Mouse (Mus musculus) heart, embryonic 16.5 days (tissue): ENCODE results near the gene Mipol1. TPM values are rescaled to one million over a fixed set of nuclear protein-coding genes. Genes with fewer than 3 reads are reported as not detected.

Experiments
- ATAC-seq: fragments of 200-750 bp; cut with Nextera tagmentation; replicated peaks from 2 replicates; pipeline ENCODE4 v1.8.0; 2017; ENCODE audit warnings: moderate number of reproducible peaks; ENCODE audit not compliant: insufficient read depth, low FRiP score; ENCODE audit errors: extremely low read depth
- H3K27ac ChIP-seq: fragments of 300-500 bp; sonication (generic); 2 replicates; pipeline ENCODE4 v1.5.1; 2014; ENCODE audit warnings: mild to moderate bottlenecking, low read length, control low read depth, moderate library complexity
- H3K27me3 ChIP-seq: fragments of 300-500 bp; sonication (generic); 2 replicates; pipeline ENCODE4 v1.6.1; 2014; ENCODE audit warnings: low read length, mixed read lengths; ENCODE audit not compliant: control insufficient read depth, insufficient read depth
- H3K36me3 ChIP-seq: fragments of 300-500 bp; sonication (generic); 2 replicates; pipeline ENCODE4 v1.6.1; 2014; ENCODE audit not compliant: control insufficient read depth, insufficient read depth
- H3K4me1 ChIP-seq: fragments of 300-500 bp; sonication (generic); 2 replicates; pipeline ENCODE4 v1.6.1; 2014; ENCODE audit warnings: low read length, mixed read lengths; ENCODE audit not compliant: control insufficient read depth, insufficient read depth
- H3K4me2 ChIP-seq: fragments of 300-500 bp; sonication (generic); 2 replicates; pipeline ENCODE4 v1.6.1; 2014; ENCODE audit warnings: low read depth, mild to moderate bottlenecking, control low read depth, low read length
- H3K4me3 ChIP-seq: fragments of 300-500 bp; sonication (generic); 2 replicates; pipeline ENCODE4 v1.5.1; 2014; ENCODE audit warnings: mild to moderate bottlenecking, control low read depth, low read length
- H3K9ac ChIP-seq: fragments of 300-500 bp; sonication (generic); 2 replicates; pipeline ENCODE4 v1.6.1; 2014; ENCODE audit warnings: low read length, control low read depth
- H3K9me3 ChIP-seq: fragments of 300-500 bp; sonication (generic); replicated peaks from 2 replicates; pipeline ENCODE4 v1.6.1; 2016; ENCODE audit warnings: low read length; ENCODE audit not compliant: control insufficient read depth
- WGBS: fragments of 180-500 bp; shearing (Covaris S2); extraction: QIAGEN DNeasy Blood & Tissue Kit; methylation state at CpG from one replicate; pipeline ENCODE4 v1.1.7; 2014; 5-methylcytosine and 5-hydroxymethylcytosine counted together
- polyA plus RNA-seq: library from polyadenylated mRNA; unstranded; fragments of >200 nt; fragmentation: Nextera tagmentation; extraction: Ambion mirVana; gene quantifications from 2 replicates; pipeline ENCODE4 v1.2.1, GENCODE M21; 2015

Gene Mipol1
- polyA plus RNA-seq, 1 experiment from 2014 or later, result 8.0 TPM

GRCm38 (mm10) chr12:57227776-57228175, 2.5 kb upstream of the Mipol1 start:
- no peaks in the 10 kb centered on the region for H3K36me3 ChIP-seq
- H3K9ac ChIP-seq, result no peak overlapping the region
- H3K27ac ChIP-seq, result no peak overlapping the region
- no peak for ATAC-seq
- H3K27me3 ChIP-seq, result no peaks in the 10 kb centered on the region
- WGBS, result 83% methylated on average over 4 of the region's 8 CpGs
- H3K9me3 ChIP-seq, result no peaks in the 10 kb centered on the region
- H3K4me1 ChIP-seq, result peaks cover 8% of the 10 kb centered on the region
- no peak overlapping the region for H3K4me2 ChIP-seq
- H3K4me3 ChIP-seq, result no peak overlapping the region

- peaks cover 8% of the 10 kb centered on the region for H3K4me1 ChIP-seq
- no peaks in the 10 kb centered on the region for H3K9me3 ChIP-seq
- H3K36me3 ChIP-seq, result no peaks in the 10 kb centered on the region
- peak; percentile 2; the same call in 1 of the 2 replicates for ATAC-seq
- H3K9ac ChIP-seq, result peak overlapping the region; percentile 75
- WGBS, result 20% methylated on average over 4 of the region's 4 CpGs
- peak overlapping the region; percentile 60 for H3K4me2 ChIP-seq
- H3K4me3 ChIP-seq, result peak overlapping the region; percentile 65
- no peaks in the 10 kb centered on the region for H3K27me3 ChIP-seq
- peak overlapping the region; percentile 86 for H3K27ac ChIP-seq
Measured at GRCm38 (mm10) chr12:57229703-57230102, 524 bp upstream of the Mipol1 start.

- Histone ChIP-seq H3K4me3 (peak overlapping the region; percentile 65), H3K4me2 (peak overlapping the region; percentile 60), H3K4me1 (peaks cover 8% of the 10 kb centered on the region), H3K9me3 (no peaks in the 10 kb centered on the region), H3K9ac (peak overlapping the region; percentile 13), H3K36me3 (no peaks in the 10 kb centered on the region), H3K27ac (no peak overlapping the region), H3K27me3 (no peaks in the 10 kb centered on the region)
- 63% methylated on average over 14 of the region's 14 CpGs for WGBS
- no peak for ATAC-seq
Measured at GRCm38 (mm10) chr12:57231085-57231875, 1.1 kb downstream of the Mipol1 start.

GRCm38 (mm10) chr12:57233386-57233785, 3.2 kb downstream of the Mipol1 start:
- Histone ChIP-seq H3K27me3 (no peaks in the 10 kb centered on the region), H3K4me1 (peaks cover 8% of the 10 kb centered on the region), H3K9ac (no peak overlapping the region), H3K27ac (no peak overlapping the region), H3K4me3 (no peak overlapping the region), H3K36me3 (peaks cover 3% of the 10 kb centered on the region), H3K9me3 (no peaks in the 10 kb centered on the region), H3K4me2 (no peak overlapping the region)
- no peak for ATAC-seq
- 81% methylated on average over 5 of the region's 5 CpGs for WGBS

- Histone ChIP-seq H3K9me3 (no peaks in the 10 kb centered on the region), H3K9ac (no peak overlapping the region), H3K36me3 (peaks cover 14% of the 10 kb centered on the region), H3K4me1 (no peaks in the 10 kb centered on the region), H3K4me3 (no peak overlapping the region), H3K27ac (no peak overlapping the region), H3K4me2 (no peak overlapping the region), H3K27me3 (no peaks in the 10 kb centered on the region)
- WGBS, result 81% methylated on average over 5 of the region's 5 CpGs
- no peak for ATAC-seq
Measured at GRCm38 (mm10) chr12:57243671-57244495, 13.7 kb downstream of the Mipol1 start.

- ATAC-seq, result no peak
- no peaks in the 10 kb centered on the region for H3K4me1 ChIP-seq
- WGBS, result 42% methylated on average over 2 of the region's 2 CpGs
Measured at GRCm38 (mm10) chr12:57258572-57258971, 28.3 kb downstream of the Mipol1 start.

GRCm38 (mm10) chr12:57275456-57275855, 45.2 kb downstream of the Mipol1 start:
- H3K9me3 ChIP-seq, result no peaks in the 10 kb centered on the region
- ATAC-seq, result no peak
- no peaks in the 10 kb centered on the region for H3K36me3 ChIP-seq
- no peak overlapping the region for H3K27ac ChIP-seq
- H3K4me3 ChIP-seq, result no peak overlapping the region
- no peak overlapping the region for H3K9ac ChIP-seq
- no peaks in the 10 kb centered on the region for H3K27me3 ChIP-seq
- 49% methylated on average over 1 of the region's 1 CpGs for WGBS
- H3K4me2 ChIP-seq, result no peak overlapping the region
- no peaks in the 10 kb centered on the region for H3K4me1 ChIP-seq

More at GRCm38 (mm10) chr12:57258572-57258971, 28.3 kb downstream of the Mipol1 start:
- no peak overlapping the region for H3K27ac ChIP-seq
- H3K27me3 ChIP-seq, result no peaks in the 10 kb centered on the region
- no peaks in the 10 kb centered on the region for H3K9me3 ChIP-seq
- no peak overlapping the region for H3K4me3 ChIP-seq
- H3K9ac ChIP-seq, result no peak overlapping the region
- H3K36me3 ChIP-seq, result no peaks in the 10 kb centered on the region
- no peak overlapping the region for H3K4me2 ChIP-seq

GRCm38 (mm10) chr12:57281155-57282114, 51.2 kb downstream of the Mipol1 start:
- no peak for ATAC-seq
- no peaks in the 10 kb centered on the region for H3K4me1 ChIP-seq
- WGBS, result 44% methylated on average over 3 of the region's 3 CpGs
- no peak overlapping the region for H3K4me2 ChIP-seq
- no peaks in the 10 kb centered on the region for H3K27me3 ChIP-seq
- no peak overlapping the region for H3K27ac ChIP-seq
- no peaks in the 10 kb centered on the region for H3K9me3 ChIP-seq
- no peak overlapping the region for H3K9ac ChIP-seq
- H3K4me3 ChIP-seq, result no peak overlapping the region
- H3K36me3 ChIP-seq, result no peaks in the 10 kb centered on the region
